Mouse (Mus musculus) MEL (cell line): ENCODE data around the gene Rps6ka2. TPM values are rescaled to one million over a fixed set of nuclear protein-coding genes. Genes with fewer than 3 reads are reported as not detected.
A peak's percentile ranks its signal among the peaks of the same experiment; 100 is the strongest.

Experiments
- DNase-seq: peaks from one replicate; pipeline ENCODE4 v3.0.0; 2011; ENCODE audit warnings: low read depth, low spot score
- H3K27ac ChIP-seq: 2 replicates; pipeline ENCODE4 v1.5.1; 2012; ENCODE audit warnings: low read depth, mild to moderate bottlenecking, control low read depth, low read length, moderate library complexity; ENCODE audit not compliant: control insufficient read depth
- H3K27me3 ChIP-seq, 2 experiments: fragments of 150-350 bp in 1 of 2; sonication (generic) in 1 of 2; 2 replicates each; pipeline ENCODE4 v1.6.1; 2012; ENCODE audit warnings: low read length in 2 of 2, mild to moderate bottlenecking in 2 of 2, improper control_type of control experiment in 1 of 2, moderate library complexity in 1 of 2; ENCODE audit not compliant: insufficient read depth in 2 of 2, control insufficient read depth in 1 of 2
- H3K36me3 ChIP-seq, 2 experiments: 2 replicates each; pipeline ENCODE4 v1.6.1; 2012 to 2014; ENCODE audit warnings: low read length in 2 of 2, improper control_type of control experiment in 1 of 2, inconsistent platforms in 1 of 2, mild to moderate bottlenecking in 1 of 2; ENCODE audit not compliant: insufficient read depth in 2 of 2, control insufficient read depth in 1 of 2
- H3K4me1 ChIP-seq, 2 experiments: fragments of 150-350 bp in 1 of 2; sonication (generic) in 1 of 2; 2 replicates each; pipeline ENCODE4 v1.6.1; 2012; ENCODE audit warnings: low read length in 2 of 2, improper control_type of control experiment in 1 of 2, mild to moderate bottlenecking in 1 of 2; ENCODE audit not compliant: insufficient read depth in 2 of 2, control insufficient read depth in 1 of 2
- H3K4me3 ChIP-seq, 2 experiments: fragments of 150-350 bp in 1 of 2; sonication (generic) in 1 of 2; 2 replicates each; pipeline ENCODE4 v1.5.1; 2012; ENCODE audit warnings: low read depth in 2 of 2, low read length in 2 of 2, mild to moderate bottlenecking in 2 of 2, moderate library complexity in 2 of 2, control low read depth in 1 of 2, improper control_type of control experiment in 1 of 2; ENCODE audit not compliant: control insufficient read depth in 1 of 2, insufficient read depth in 1 of 2
- H3K79me2 ChIP-seq: 2 replicates; pipeline ENCODE4 v1.6.1; 2012; ENCODE audit warnings: mild to moderate bottlenecking, low read length, moderate library complexity; ENCODE audit not compliant: control insufficient read depth, poor library complexity, insufficient read depth
- H3K9ac ChIP-seq: 2 replicates; pipeline ENCODE4 v1.6.1; 2012; ENCODE audit warnings: low read depth, mild to moderate bottlenecking, control low read depth, low read length, moderate library complexity; ENCODE audit not compliant: control insufficient read depth, poor library complexity, severe bottlenecking
- H3K9me3 ChIP-seq: fragments of 150-350 bp; sonication (generic); replicated peaks from 2 replicates; pipeline ENCODE4 v1.6.1; 2012; ENCODE audit warnings: mild to moderate bottlenecking, low read length, improper control_type of control experiment, moderate library complexity; ENCODE audit not compliant: insufficient read depth
- BHLHE40 ChIP-seq: IDR thresholded peaks from 2 replicates; pipeline ENCODE4 v1.6.1; 2012; ENCODE audit warnings: low read depth, mild to moderate bottlenecking, inconsistent platforms, low read length, improper control_type of control experiment, borderline replicate concordance
- CHD2 ChIP-seq: IDR thresholded peaks from 2 replicates; pipeline ENCODE4 v1.6.1; 2011; ENCODE audit warnings: low read length, improper control_type of control experiment
- E2F4 ChIP-seq: IDR thresholded peaks from 2 replicates; pipeline ENCODE4 v1.6.1; 2011; ENCODE audit warnings: low read depth, low read length, improper control_type of control experiment, borderline replicate concordance
- ELF1 ChIP-seq: IDR thresholded peaks from 2 replicates; pipeline ENCODE4 v1.6.1; 2014; ENCODE audit warnings: low read depth, mild to moderate bottlenecking, inconsistent platforms, low read length, improper control_type of control experiment, moderate library complexity
- EP300 ChIP-seq, 2 experiments: IDR thresholded peaks; 2 replicates each; pipeline ENCODE4 v1.6.1; 2011; ENCODE audit warnings: improper control_type of control experiment in 2 of 2, low read length in 2 of 2, low read depth in 1 of 2, mild to moderate bottlenecking in 1 of 2
- GABPA ChIP-seq: IDR thresholded peaks from 2 replicates; pipeline ENCODE4 v1.6.1; 2012; ENCODE audit warnings: low read depth, mild to moderate bottlenecking, inconsistent platforms, low read length, improper control_type of control experiment, moderate library complexity
- GATA1 ChIP-seq: IDR thresholded peaks from 2 replicates; pipeline ENCODE4 v1.6.1; 2011; ENCODE audit warnings: low read depth, low read length, improper control_type of control experiment
- JUND ChIP-seq: IDR thresholded peaks from 2 replicates; pipeline ENCODE4 v1.6.1; 2011; ENCODE audit warnings: low read depth, mild to moderate bottlenecking, improper control_type of control experiment, low read length
- KAT2A ChIP-seq: conservative IDR thresholded peaks from 2 replicates; pipeline ENCODE4 v1.6.1; 2012; ENCODE audit warnings: low read depth, low read length, improper control_type of control experiment, inconsistent platforms
- MAFK ChIP-seq: IDR thresholded peaks from 2 replicates; pipeline ENCODE4 v1.6.1; 2011; ENCODE audit warnings: low read depth, mild to moderate bottlenecking, low read length, improper control_type of control experiment, borderline replicate concordance
- MAX ChIP-seq: IDR thresholded peaks from 2 replicates; pipeline ENCODE4 v1.6.1; 2011; ENCODE audit warnings: low read length, improper control_type of control experiment
- MAZ ChIP-seq: IDR thresholded peaks from 2 replicates; pipeline ENCODE4 v1.6.1; 2012; ENCODE audit warnings: low read depth, mild to moderate bottlenecking, inconsistent platforms, low read length, improper control_type of control experiment
- MXI1 ChIP-seq: IDR thresholded peaks from 2 replicates; pipeline ENCODE4 v1.6.1; 2011; ENCODE audit warnings: mild to moderate bottlenecking, low read depth, low read length, improper control_type of control experiment
- MYC ChIP-seq: IDR thresholded peaks from 2 replicates; pipeline ENCODE4 v1.6.1; 2011; ENCODE audit warnings: low read depth, mild to moderate bottlenecking, low read length, improper control_type of control experiment, moderate library complexity
- NELFE ChIP-seq: IDR thresholded peaks from 2 replicates; pipeline ENCODE4 v1.6.1; 2011; ENCODE audit warnings: low read depth, low read length, improper control_type of control experiment
- NRF1 ChIP-seq: IDR thresholded peaks from 2 replicates; pipeline ENCODE4 v1.6.1; 2014; ENCODE audit warnings: low read depth, mild to moderate bottlenecking, inconsistent platforms, low read length, improper control_type of control experiment, moderate library complexity; ENCODE audit not compliant: poor library complexity, insufficient read depth, severe bottlenecking
- POLR2AphosphoS2 ChIP-seq: IDR thresholded peaks from 2 replicates; pipeline ENCODE4 v1.6.1; 2011; ENCODE audit warnings: low read length, improper control_type of control experiment
- RAD21 ChIP-seq: IDR thresholded peaks from 2 replicates; pipeline ENCODE4 v1.6.1; 2011; ENCODE audit warnings: mild to moderate bottlenecking, low read depth, low read length, improper control_type of control experiment
- RCOR1 ChIP-seq: IDR thresholded peaks from 2 replicates; pipeline ENCODE4 v1.6.1; 2012; ENCODE audit warnings: low read depth, mild to moderate bottlenecking, inconsistent platforms, low read length, improper control_type of control experiment
- SIN3A ChIP-seq: IDR thresholded peaks from 2 replicates; pipeline ENCODE4 v1.6.1; 2012; ENCODE audit warnings: low read length, improper control_type of control experiment, inconsistent platforms
- SMC3 ChIP-seq: IDR thresholded peaks from 2 replicates; pipeline ENCODE4 v1.6.1; 2011; ENCODE audit warnings: low read depth, low read length, improper control_type of control experiment
- TAL1 ChIP-seq: IDR thresholded peaks from 2 replicates; pipeline ENCODE4 v1.6.1; 2012; ENCODE audit warnings: mild to moderate bottlenecking, inconsistent platforms, low read length, moderate library complexity, mixed read lengths
- TBP ChIP-seq: IDR thresholded peaks from 2 replicates; pipeline ENCODE4 v1.8.0; 2011; ENCODE audit warnings: low read depth, low read length, improper control_type of control experiment
- TCF12 ChIP-seq: IDR thresholded peaks from 2 replicates; pipeline ENCODE4 v1.6.1; 2014; ENCODE audit warnings: low read depth, mild to moderate bottlenecking, inconsistent platforms, low read length, improper control_type of control experiment, moderate library complexity
- USF2 ChIP-seq, 2 experiments: IDR thresholded peaks; 2 replicates each; pipeline ENCODE4 v1.6.1; 2011 to 2012; ENCODE audit warnings: improper control_type of control experiment in 2 of 2, low read length in 2 of 2, borderline replicate concordance in 1 of 2, inconsistent platforms in 1 of 2, low read depth in 1 of 2, mild to moderate bottlenecking in 1 of 2; ENCODE audit not compliant: insufficient read depth in 1 of 2
- ZC3H11A ChIP-seq: IDR thresholded peaks from 2 replicates; pipeline ENCODE4 v1.6.1; 2012; ENCODE audit warnings: low read depth, mild to moderate bottlenecking, inconsistent platforms, low read length, improper control_type of control experiment
- ZMIZ1 ChIP-seq: IDR thresholded peaks from 2 replicates; pipeline ENCODE4 v1.6.1; 2012; ENCODE audit warnings: low read depth, mild to moderate bottlenecking, inconsistent platforms, low read length, improper control_type of control experiment, moderate library complexity
- polyA plus RNA-seq, 2 experiments: library from polyadenylated mRNA; stranded (reverse) in 1 of 2; unstranded in 1 of 2; fragments of >175 nt in 1 of 2; fragments of >200 nt in 1 of 2; gene quantifications; 2 replicates each; pipeline versions ENCODE4 v1.2.1 to v1.2.4; 2012; ENCODE audit warnings: low replicate concordance in 2 of 2, low read depth in 1 of 2; ENCODE audit not compliant: insufficient read length in 2 of 2, insufficient read depth in 1 of 2, missing spikeins in 1 of 2
- total RNA-seq: library from RNA; depleted of rRNA; stranded (reverse); fragments of 300-350 nt; gene quantifications from 2 replicates; pipeline ENCODE4 v1.2.3, GENCODE M21; 2012

Gene Rps6ka2
- total and polyA plus RNA-seq, 3 experiments = 6.0 to 11.2 TPM; not detected in 1

- no peak overlapping the region for H3K9ac ChIP-seq
- H3K27me3 ChIP-seq = no peaks in the 10 kb centered on the region
- H3K9me3 ChIP-seq = no peaks in the 10 kb centered on the region
- H3K27ac ChIP-seq = peak overlapping the region; percentile 48
- peak overlapping the region; percentile 25 to 30; a peak in 3 of 4 replicates for H3K4me3 ChIP-seq
- TF ChIP-seq EP300 (IDR thresholded peaks at IDR 0.05; ENCODE audit: low read depth in 1 of 2, low read length in 2 of 2) (peak in 1 of 2 experiments; percentile 57; a peak in 3 of 4 replicates), CHD2 (no peak), RCOR1 (peak; percentile 80; the same call in 1 of the 2 replicates), MAX (peak; percentile 55), BHLHE40 (peak; percentile 90), MYC (0 out of 2 replicates have a peak, but pooled peaks have one; percentile 36), TCF12 (peak; percentile 39; the same call in 1 of the 2 replicates), MAZ (peak; percentile 38; the same call in 1 of the 2 replicates), SIN3A (peak; percentile 73), MXI1 (no peak), GABPA (no peak), NRF1 (no peak), ELF1 (peak; percentile 55; the same call in 1 of the 2 replicates), TBP (0 out of 2 replicates have a peak, but pooled peaks have one; percentile 30)
- TF ChIP-seq, all 39 proteins: peak for 10
- DNase-seq = peak; percentile 84
- H3K79me2 ChIP-seq = no peaks in the 10 kb centered on the region
- H3K36me3 ChIP-seq = peaks cover 0 to 19% of the 10 kb centered on the region in 2 experiments; a peak in 2 of 4 replicates
- peaks cover 6 to 41% of the 10 kb centered on the region in 2 experiments for H3K4me1 ChIP-seq
Measured at GRCm38 (mm10) chr17:7147920-7148321, 22.0 kb upstream of the Rps6ka2 start.

- TF ChIP-seq USF2 (IDR thresholded peaks at IDR 0.05; ENCODE audit: borderline replicate concordance in 1 of 2, insufficient read depth in 1 of 2, low read depth in 1 of 2, low read length in 2 of 2) (no peak), SMC3 (no peak), JUND (no peak), POLR2AphosphoS2 (no peak), NELFE (no peak), KAT2A (no peak), TAL1 (no peak), E2F4 (no peak), ZMIZ1 (no peak), SIN3A (no peak), RAD21 (no peak), CHD2 (no peak), MAFK (no peak), MAZ (no peak), TBP (no peak), MXI1 (no peak), MYC (no peak), ZC3H11A (no peak), EP300 (IDR thresholded peaks at IDR 0.05; ENCODE audit: low read depth in 1 of 2, low read length in 2 of 2) (no peak), GATA1 (no peak)
- Histone ChIP-seq H3K4me3 (no peak overlapping the region), H3K4me1 (peaks cover 19 to 51% of the 10 kb centered on the region in 2 experiments)
Measured at GRCm38 (mm10) chr17:7149328-7150195, 20.4 kb upstream of the Rps6ka2 start.

More at GRCm38 (mm10) chr17:7149328-7150195, 20.4 kb upstream of the Rps6ka2 start:
- no peaks in the 10 kb centered on the region for H3K27me3 ChIP-seq
- H3K27ac ChIP-seq = no peak overlapping the region
- H3K36me3 ChIP-seq = peaks cover 0 to 30% of the 10 kb centered on the region in 2 experiments; a peak in 2 of 4 replicates
- DNase-seq = no peak
- no peak overlapping the region for H3K9ac ChIP-seq
- no peaks in the 10 kb centered on the region for H3K9me3 ChIP-seq
- H3K79me2 ChIP-seq = no peaks in the 10 kb centered on the region
